ENCODE assay signal across 17 mouse cellular contexts in genomic region chr2:5315291-5315828, GRCm38 (mm10).
DNase-seq lines count a peak whose midpoint lies in the region; ATAC-seq lines count a peak whose summit lies in the region.
"Had no signal": no experiment of that assay in that cellular context is flagged by ENCODE, and none has a peak within 500 bp of the region (broad histone marks: within the 10 kb centered on the region; RNA-seq: fewer than 3 reads in every experiment).

No protein-coding gene starts in this region.

- no peak overlapping the region for H3K4me2 ChIP-seq in midbrain, embryonic 16.5 days (ENCODE audit: low read length)
- 0 out of 2 replicates have a peak overlapping the region, but pooled peaks have one; percentile 1 for H3K4me2 ChIP-seq in midbrain, embryonic 12.5 days (replicated peaks)
- H3K4me2 ChIP-seq: embryonic facial prominence, embryonic 12.5 days; heart, embryonic 12.5 days; liver, embryonic 13.5 days had no signal

- intact Hi-C loops in heart, postnatal 25 days (cut with DNase I) = no loop called here
- intact Hi-C loops in heart, postnatal 36 days (cut with DNase I) = no loop called here

- DNase-seq in heart, adult 11 months = peak; percentile 75
- no peak for DNase-seq in heart, postnatal 25 days (ENCODE audit: low spot score)
- DNase-seq in midbrain, embryonic 10.5 days (ENCODE audit: low spot score) = no peak
- DNase-seq in retina, postnatal 1 day = no peak
- no peak for DNase-seq in heart, postnatal 36 days
- DNase-seq: adrenal gland, postnatal 25 days; cerebellum, postnatal 14 days; gastrocnemius, postnatal 25 days; liver, embryonic 13.5 days; lung, postnatal 4 days; thymus, postnatal 4 days had no signal

- peaks cover 33% of the 10 kb centered on the region for H3K4me1 ChIP-seq in midbrain, embryonic 10.5 days
- peaks cover 11% of the 10 kb centered on the region for H3K4me1 ChIP-seq in midbrain, embryonic 16.5 days (ENCODE audit: control insufficient read depth, insufficient read depth, low read length)
- H3K4me1 ChIP-seq in midbrain, embryonic 12.5 days = peaks cover 13% of the 10 kb centered on the region
- H3K4me1 ChIP-seq: embryonic facial prominence, embryonic 12.5 days had no signal

- ATAC-seq in midbrain, embryonic 16.5 days = no peak
- ATAC-seq in midbrain, embryonic 12.5 days (ENCODE audit: low FRiP score, low read depth) = no peak

- 59% methylated on average over 8 of the region's 8 CpGs for WGBS in midbrain, embryonic 10.5 days
- 45% methylated on average over 8 of the region's 8 CpGs for WGBS in midbrain, embryonic 16.5 days
- WGBS in midbrain, embryonic 12.5 days = 45% methylated on average over 8 of the region's 8 CpGs

- no peaks in the 10 kb centered on the region for H3K36me3 ChIP-seq in midbrain, embryonic 10.5 days
- H3K36me3 ChIP-seq in midbrain, embryonic 16.5 days (ENCODE audit: control insufficient read depth, insufficient read depth, low read length) = no peaks in the 10 kb centered on the region
- H3K36me3 ChIP-seq in midbrain, embryonic 12.5 days = no peaks in the 10 kb centered on the region
- H3K36me3 ChIP-seq: embryonic facial prominence, embryonic 12.5 days; G1E; heart, embryonic 12.5 days; limb, embryonic 10.5 days; liver, embryonic 13.5 days had no signal

- peak overlapping the region; percentile 83 for H3K27ac ChIP-seq in midbrain, embryonic 10.5 days (replicated peaks)
- H3K27ac ChIP-seq in midbrain, embryonic 16.5 days (ENCODE audit: low read length) = no peak overlapping the region
- peak overlapping the region; percentile 61 for H3K27ac ChIP-seq in midbrain, embryonic 12.5 days (replicated peaks)
- H3K27ac ChIP-seq: embryonic facial prominence, embryonic 12.5 days; limb, embryonic 10.5 days; liver, embryonic 13.5 days had no signal

- H3K4me3 ChIP-seq in midbrain, embryonic 10.5 days = no peak overlapping the region
- H3K4me3 ChIP-seq in midbrain, embryonic 16.5 days (ENCODE audit: low read depth, low read length) = no peak overlapping the region
- no peak overlapping the region for H3K4me3 ChIP-seq in midbrain, embryonic 12.5 days
- H3K4me3 ChIP-seq: embryonic facial prominence, embryonic 12.5 days; heart, embryonic 12.5 days; limb, embryonic 10.5 days; liver, embryonic 13.5 days had no signal

- no peak overlapping the region for H3K9ac ChIP-seq in midbrain, embryonic 16.5 days (ENCODE audit: low read depth, low read length)
- H3K9ac ChIP-seq in midbrain, embryonic 12.5 days (replicated peaks) = no peak overlapping the region
- H3K9ac ChIP-seq: embryonic facial prominence, embryonic 12.5 days; heart, embryonic 12.5 days; liver, embryonic 13.5 days had no signal

- H3K27me3 ChIP-seq in midbrain, embryonic 10.5 days (ENCODE audit: low read depth, poor library complexity, severe bottlenecking) = peaks cover 78% of the 10 kb centered on the region
- no peaks in the 10 kb centered on the region for H3K27me3 ChIP-seq in midbrain, embryonic 16.5 days (ENCODE audit: control insufficient read depth, insufficient read depth, low read depth, low read length)
- H3K27me3 ChIP-seq in midbrain, embryonic 12.5 days = peaks cover 72% of the 10 kb centered on the region
- H3K27me3 ChIP-seq: embryonic facial prominence, embryonic 12.5 days; heart, embryonic 12.5 days; liver, embryonic 13.5 days had no signal

- H3K9me3 ChIP-seq in midbrain, embryonic 10.5 days (replicated peaks) = no peaks in the 10 kb centered on the region
- H3K9me3 ChIP-seq in midbrain, embryonic 16.5 days (replicated peaks; ENCODE audit: control insufficient read depth, low read length, poor library complexity, severe bottlenecking) = no peaks in the 10 kb centered on the region
- no peaks in the 10 kb centered on the region for H3K9me3 ChIP-seq in midbrain, embryonic 12.5 days
- H3K9me3 ChIP-seq: embryonic facial prominence, embryonic 12.5 days; G1E; heart, embryonic 12.5 days; limb, embryonic 10.5 days; liver, embryonic 13.5 days had no signal
